Mouse (Mus musculus): ENCODE data around the gene Gm49337. TPM values are rescaled to one million over a fixed set of nuclear protein-coding genes. Genes with fewer than 3 reads are reported as not detected.
"Not testable (repeated sequence)": the region's sequence is repeated elsewhere in the genome, so short reads cannot be mapped to it uniquely, and the experiment has no call there.

Gm49337 gene
- polyA plus RNA-seq, 1 experiment from 2014 or later = not detected

- Histone ChIP-seq H3K4me1 (replicated peaks; ENCODE audit: control insufficient read depth, insufficient read depth, low read length) (peaks cover 7% of the 10 kb centered on the region; the same call in 1 of the 2 replicates), H3K9me3 (ENCODE audit: control insufficient read depth, low read length) (no peaks in the 10 kb centered on the region), H3K4me3 (ENCODE audit: low read depth, low read length) (peak overlapping the region; percentile 75), H3K9ac (ENCODE audit: low read length) (peak overlapping the region; percentile 96), H3K27ac (ENCODE audit: low read depth, low read length) (peak overlapping the region; percentile 100), H3K36me3 (ENCODE audit: control insufficient read depth, insufficient read depth, low read length) (no peaks in the 10 kb centered on the region), H3K4me2 (ENCODE audit: low read depth, low read length, severe bottlenecking) (peak overlapping the region; percentile 67), H3K27me3 (ENCODE audit: control insufficient read depth, insufficient read depth, low read length) (no peaks in the 10 kb centered on the region)
- DNase-seq (ENCODE audit: low spot score) = peak; percentile 75
- no peak for ATAC-seq (replicated peaks; ENCODE audit: low FRiP score)
- WGBS = under 1% methylated on average over 23 of the region's 23 CpGs
Measured at GRCm38 (mm10) chr4:116221996-116222842, 49.0 kb downstream of the Gm49337 start.

- Histone ChIP-seq H3K9me3 (ENCODE audit: control insufficient read depth, low read length) (no peaks in the 10 kb centered on the region), H3K9ac (ENCODE audit: low read length) (peak overlapping the region; percentile 96), H3K4me3 (ENCODE audit: low read depth, low read length) (peak overlapping the region; percentile 75), H3K27me3 (ENCODE audit: control insufficient read depth, insufficient read depth, low read length) (no peaks in the 10 kb centered on the region), H3K27ac (ENCODE audit: low read depth, low read length) (peak overlapping the region; percentile 100; the same call in 1 of the 2 replicates), H3K36me3 (ENCODE audit: control insufficient read depth, insufficient read depth, low read length) (no peaks in the 10 kb centered on the region), H3K4me2 (ENCODE audit: low read depth, low read length, severe bottlenecking) (peak overlapping the region; percentile 67; the same call in 1 of the 2 replicates), H3K4me1 (replicated peaks; ENCODE audit: control insufficient read depth, insufficient read depth, low read length) (peaks cover 7% of the 10 kb centered on the region; the same call in 1 of the 2 replicates)
- ATAC-seq (replicated peaks; ENCODE audit: low FRiP score) (no peak), DNase-seq (ENCODE audit: low spot score) (no peak)
- 2% methylated on average over 6 of the region's 6 CpGs for WGBS
Measured at GRCm38 (mm10) chr4:116222843-116223119, 49.6 kb downstream of the Gm49337 start.

DNA sequence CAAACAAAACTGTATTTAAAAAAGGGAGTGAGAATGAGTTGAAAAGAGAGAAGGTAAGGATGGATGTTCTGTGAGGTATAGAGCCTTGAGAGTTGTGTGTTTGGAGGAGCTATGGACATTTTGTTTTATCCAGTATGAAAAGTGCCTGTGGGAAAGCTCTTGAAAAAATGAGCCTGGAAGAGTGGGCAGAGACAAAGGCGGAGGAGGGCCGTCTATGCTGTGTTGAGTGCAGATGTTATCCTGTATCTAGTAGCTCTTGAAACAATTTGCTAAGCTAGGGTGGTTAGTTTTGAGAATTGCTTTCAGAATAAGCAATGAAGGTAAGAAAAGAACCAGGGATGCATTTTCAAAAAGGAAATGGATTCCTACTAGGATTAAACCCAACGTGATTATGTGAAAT lies 70.2 kb downstream of the Gm49337 start:
- no peaks in the 10 kb centered on the region for H3K4me1 ChIP-seq (replicated peaks; ENCODE audit: control insufficient read depth, insufficient read depth, low read length)
- H3K9ac ChIP-seq (ENCODE audit: low read length) = no peak overlapping the region
- no peaks in the 10 kb centered on the region for H3K36me3 ChIP-seq (ENCODE audit: control insufficient read depth, insufficient read depth, low read length)
- no peak overlapping the region for H3K4me3 ChIP-seq (ENCODE audit: low read depth, low read length)
- no peak for ATAC-seq (replicated peaks; ENCODE audit: low FRiP score)
- H3K4me2 ChIP-seq (ENCODE audit: low read depth, low read length, severe bottlenecking) = no peak overlapping the region
- WGBS = 87% methylated on average over 3 of the region's 3 CpGs
- no peak for DNase-seq (ENCODE audit: low spot score)
- H3K27me3 ChIP-seq (ENCODE audit: control insufficient read depth, insufficient read depth, low read length) = no peaks in the 10 kb centered on the region
- H3K9me3 ChIP-seq (ENCODE audit: control insufficient read depth, low read length) = no peaks in the 10 kb centered on the region
- no peak overlapping the region for H3K27ac ChIP-seq (ENCODE audit: low read depth, low read length)

DNA sequence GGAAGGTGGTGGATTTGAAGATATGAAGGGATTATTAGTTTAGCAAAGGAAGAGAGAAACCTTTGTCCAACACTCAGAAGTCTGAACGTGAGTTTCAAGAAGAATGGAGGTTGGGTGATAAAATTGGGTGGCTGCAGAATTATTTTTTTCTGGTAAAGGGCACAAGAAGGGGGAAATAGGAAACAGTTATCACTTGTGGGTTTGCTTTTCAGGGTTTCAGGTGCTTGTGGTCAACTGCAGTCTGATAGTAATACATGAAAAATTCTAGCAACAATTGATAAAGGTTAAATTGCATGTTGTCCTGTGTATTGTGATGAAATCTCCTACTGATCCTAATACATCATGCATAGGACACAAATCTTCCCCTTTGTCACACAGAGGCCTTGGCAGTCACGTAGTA lies 71.1 kb downstream of the Gm49337 start:
- H3K36me3 ChIP-seq (ENCODE audit: control insufficient read depth, insufficient read depth, low read length) = no peaks in the 10 kb centered on the region
- no peak overlapping the region for H3K27ac ChIP-seq (ENCODE audit: low read depth, low read length)
- H3K9ac ChIP-seq (ENCODE audit: low read length) = no peak overlapping the region
- no peaks in the 10 kb centered on the region for H3K27me3 ChIP-seq (ENCODE audit: control insufficient read depth, insufficient read depth, low read length)
- WGBS = 86% methylated on average over 2 of the region's 2 CpGs
- no peaks in the 10 kb centered on the region for H3K4me1 ChIP-seq (replicated peaks; ENCODE audit: control insufficient read depth, insufficient read depth, low read length)
- DNase-seq (ENCODE audit: low spot score) = no peak
- no peak overlapping the region for H3K4me2 ChIP-seq (ENCODE audit: low read depth, low read length, severe bottlenecking)
- H3K9me3 ChIP-seq (ENCODE audit: control insufficient read depth, low read length) = no peaks in the 10 kb centered on the region
- no peak overlapping the region for H3K4me3 ChIP-seq (ENCODE audit: low read depth, low read length)
- ATAC-seq (replicated peaks; ENCODE audit: low FRiP score) = no peak

DNA sequence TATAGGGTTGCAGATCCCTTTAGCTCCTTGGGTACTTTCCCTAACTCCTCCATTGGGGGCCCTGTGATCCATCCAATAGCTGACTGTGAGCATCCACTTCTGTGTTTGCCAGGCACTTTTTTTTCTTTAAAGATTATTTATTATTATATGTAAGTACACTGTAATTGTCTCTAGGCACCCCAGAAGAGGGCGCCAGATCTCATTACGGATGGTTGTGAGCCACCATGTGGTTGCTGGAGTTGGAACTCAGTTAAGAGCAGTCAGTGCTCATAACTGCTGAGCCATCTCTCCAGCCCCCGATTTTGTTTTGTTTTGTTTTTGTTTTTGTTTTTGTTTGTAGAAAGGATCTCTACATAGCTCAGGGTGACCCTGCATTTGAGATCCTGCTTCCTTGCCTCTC lies 72.7 kb downstream of the Gm49337 start:
- H3K27ac ChIP-seq (ENCODE audit: low read depth, low read length); H3K4me3 ChIP-seq (ENCODE audit: low read depth, low read length); H3K36me3 ChIP-seq (ENCODE audit: control insufficient read depth, insufficient read depth, low read length); H3K4me1 ChIP-seq (replicated peaks; ENCODE audit: control insufficient read depth, insufficient read depth, low read length); H3K9ac ChIP-seq (ENCODE audit: low read length); H3K9me3 ChIP-seq (ENCODE audit: control insufficient read depth, low read length); H3K4me2 ChIP-seq (ENCODE audit: low read depth, low read length, severe bottlenecking); H3K27me3 ChIP-seq (ENCODE audit: control insufficient read depth, insufficient read depth, low read length); ATAC-seq (replicated peaks; ENCODE audit: low FRiP score); DNase-seq (ENCODE audit: low spot score): not testable (repeated sequence)
- WGBS = 38% methylated on average over 3 of the region's 3 CpGs

GRCm38 (mm10) chr4:116249986-116250385 lies 76.8 kb downstream of the Gm49337 start:
- Histone ChIP-seq H3K36me3 (ENCODE audit: control insufficient read depth, insufficient read depth, low read length) (no peaks in the 10 kb centered on the region), H3K9ac (ENCODE audit: low read length) (no peak overlapping the region), H3K27me3 (ENCODE audit: control insufficient read depth, insufficient read depth, low read length) (no peaks in the 10 kb centered on the region), H3K27ac (ENCODE audit: low read depth, low read length) (no peak overlapping the region), H3K4me3 (ENCODE audit: low read depth, low read length) (no peak overlapping the region), H3K4me1 (replicated peaks; ENCODE audit: control insufficient read depth, insufficient read depth, low read length) (no peaks in the 10 kb centered on the region), H3K4me2 (ENCODE audit: low read depth, low read length, severe bottlenecking) (no peak overlapping the region), H3K9me3 (ENCODE audit: control insufficient read depth, low read length) (no peaks in the 10 kb centered on the region)
- ATAC-seq (replicated peaks; ENCODE audit: low FRiP score) (no peak), DNase-seq (ENCODE audit: low spot score) (no peak)
- WGBS = 95% methylated on average over 3 of the region's 3 CpGs

DNA sequence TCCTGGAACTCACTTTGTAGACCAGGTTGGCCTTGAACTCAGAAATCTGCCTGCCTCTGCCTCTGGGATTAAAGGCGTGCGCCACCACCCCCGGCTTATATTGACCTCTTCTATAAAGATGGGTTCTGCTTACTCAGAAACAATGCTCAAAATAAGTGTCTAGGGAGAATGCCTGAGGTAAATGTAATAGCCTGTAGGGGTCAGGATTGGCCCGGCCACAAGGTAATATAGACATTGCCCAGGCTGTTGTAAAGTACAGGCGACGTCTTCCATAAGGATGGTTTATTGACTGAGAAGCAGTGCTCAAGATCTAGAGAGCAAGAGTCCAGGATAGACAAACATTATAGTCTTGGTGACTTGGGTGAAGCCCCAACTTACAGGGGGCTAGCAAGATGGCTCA lies 95.0 kb downstream of the Gm49337 start:
- ATAC-seq (replicated peaks; ENCODE audit: low FRiP score) = no peak
- peaks cover 7% of the 10 kb centered on the region for H3K36me3 ChIP-seq (ENCODE audit: control insufficient read depth, insufficient read depth, low read length)
- 96% methylated on average over 6 of the region's 6 CpGs for WGBS
- no peaks in the 10 kb centered on the region for H3K27me3 ChIP-seq (ENCODE audit: control insufficient read depth, insufficient read depth, low read length)
- DNase-seq (ENCODE audit: low spot score) = no peak
- H3K4me2 ChIP-seq (ENCODE audit: low read depth, low read length, severe bottlenecking) = no peak overlapping the region
- H3K9ac ChIP-seq (ENCODE audit: low read length) = no peak overlapping the region
- no peak overlapping the region for H3K4me3 ChIP-seq (ENCODE audit: low read depth, low read length)
- no peaks in the 10 kb centered on the region for H3K4me1 ChIP-seq (replicated peaks; ENCODE audit: control insufficient read depth, insufficient read depth, low read length)
- H3K27ac ChIP-seq (ENCODE audit: low read depth, low read length) = no peak overlapping the region
- H3K9me3 ChIP-seq (ENCODE audit: control insufficient read depth, low read length) = no peaks in the 10 kb centered on the region

- ATAC-seq (replicated peaks; ENCODE audit: low FRiP score) (no peak), DNase-seq (ENCODE audit: low spot score) (no peak)
- Histone ChIP-seq H3K9ac (ENCODE audit: low read length) (no peak overlapping the region), H3K9me3 (ENCODE audit: control insufficient read depth, low read length) (no peaks in the 10 kb centered on the region), H3K4me1 (replicated peaks; ENCODE audit: control insufficient read depth, insufficient read depth, low read length) (no peaks in the 10 kb centered on the region), H3K27ac (ENCODE audit: low read depth, low read length) (no peak overlapping the region), H3K36me3 (ENCODE audit: control insufficient read depth, insufficient read depth, low read length) (peaks cover 5% of the 10 kb centered on the region; the same call in 1 of the 2 replicates), H3K27me3 (ENCODE audit: control insufficient read depth, insufficient read depth, low read length) (no peaks in the 10 kb centered on the region), H3K4me3 (ENCODE audit: low read depth, low read length) (no peak overlapping the region), H3K4me2 (ENCODE audit: low read depth, low read length, severe bottlenecking) (no peak overlapping the region)
- WGBS = 82% methylated on average over 2 of the region's 2 CpGs
Measured at GRCm38 (mm10) chr4:116282211-116282610, 109.0 kb downstream of the Gm49337 start.

- Histone ChIP-seq H3K4me1 (replicated peaks; ENCODE audit: control insufficient read depth, insufficient read depth, low read length) (no peaks in the 10 kb centered on the region), H3K4me3 (ENCODE audit: low read depth, low read length) (no peak overlapping the region), H3K4me2 (ENCODE audit: low read depth, low read length, severe bottlenecking) (no peak overlapping the region), H3K27me3 (ENCODE audit: control insufficient read depth, insufficient read depth, low read length) (no peaks in the 10 kb centered on the region), H3K9me3 (ENCODE audit: control insufficient read depth, low read length) (no peaks in the 10 kb centered on the region), H3K27ac (ENCODE audit: low read depth, low read length) (no peak overlapping the region), H3K9ac (ENCODE audit: low read length) (no peak overlapping the region), H3K36me3 (ENCODE audit: control insufficient read depth, insufficient read depth, low read length) (peaks cover 15% of the 10 kb centered on the region; the same call in 1 of the 2 replicates)
- ATAC-seq (replicated peaks; ENCODE audit: low FRiP score) (no peak), DNase-seq (ENCODE audit: low spot score) (no peak)
- WGBS = 92% methylated on average over 6 of the region's 6 CpGs
Measured at GRCm38 (mm10) chr4:116291561-116291960, 118.4 kb downstream of the Gm49337 start.

Measured in forebrain, embryonic 11.5 days (tissue).